Mouse (Mus musculus) erythroblast, adult 5-6 weeks (primary cell): ENCODE results near the gene Adgrg3. TPM values are rescaled to one million over a fixed set of nuclear protein-coding genes. Genes with fewer than 3 reads are reported as not detected.

Source experiments
- ATAC-seq: replicated peaks from 2 replicates; pipeline ENCODE4 v1.8.0; 2016; ENCODE audit warnings: moderate number of reproducible peaks, mild to moderate bottlenecking, moderate TSS enrichment, inconsistent platforms; ENCODE audit not compliant: poor library complexity, low FRiP score, severe bottlenecking
- total RNA-seq, 2 experiments: library from RNA; stranded (forward) in 1 of 2; stranded (reverse) in 1 of 2; fragments of 150-400 nt in 1 of 2; fragments of 200-764, 138-1000 nt in 1 of 2; gene quantifications; 2 replicates each; pipeline versions ENCODE4 v1.2.3 to v1.2.4; 2015 to 2017; ENCODE audit warnings: low replicate concordance in 2 of 2

Adgrg3 gene
- total RNA-seq, 2 experiments from 2014 or later = 30.9 to 34.9 TPM

DNA sequence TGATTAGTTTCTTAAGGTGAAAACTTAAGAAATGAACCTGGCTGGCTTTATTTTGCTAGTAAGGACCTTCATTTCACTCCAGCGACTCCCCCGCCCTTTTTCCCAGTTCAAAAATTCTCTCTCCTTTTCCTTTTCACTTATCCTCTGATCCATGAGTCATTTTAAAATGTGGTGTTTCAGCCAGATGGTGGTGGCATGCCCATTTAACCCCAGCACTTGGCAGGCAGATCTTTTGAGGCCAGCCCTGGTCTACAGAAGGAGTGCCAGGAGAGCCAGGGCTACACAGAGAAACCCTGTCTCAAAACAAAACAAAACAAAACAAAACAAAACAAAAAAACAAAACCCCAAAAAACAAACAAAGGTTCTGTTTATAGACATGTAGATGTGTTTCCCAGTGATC lies 47.0 kb downstream of the Adgrg3 start:
- ATAC-seq = no peak

- peak; percentile 77 for ATAC-seq
These were observed 50.1 kb downstream of the Adgrg3 start for GRCm38 (mm10) chr8:95067582-95067981.

GRCm38 (mm10) chr8:95075504-95075903 lies 58.0 kb downstream of the Adgrg3 start:
- no peak for ATAC-seq

GRCm38 (mm10) chr8:95076151-95076550 lies 58.7 kb downstream of the Adgrg3 start:
- no peak for ATAC-seq

GRCm38 (mm10) chr8:95078055-95078454 lies 60.6 kb downstream of the Adgrg3 start:
- no peak for ATAC-seq

GRCm38 (mm10) chr8:95079305-95079704 lies 61.8 kb downstream of the Adgrg3 start:
- ATAC-seq = no peak

GRCm38 (mm10) chr8:95080381-95081341 lies 63.2 kb downstream of the Adgrg3 start, which contains the start of gene Katnb1:
Gene Katnb1, plus strand, starts transcription at chr8:95081186.
- ATAC-seq = peak; percentile 87

DNA sequence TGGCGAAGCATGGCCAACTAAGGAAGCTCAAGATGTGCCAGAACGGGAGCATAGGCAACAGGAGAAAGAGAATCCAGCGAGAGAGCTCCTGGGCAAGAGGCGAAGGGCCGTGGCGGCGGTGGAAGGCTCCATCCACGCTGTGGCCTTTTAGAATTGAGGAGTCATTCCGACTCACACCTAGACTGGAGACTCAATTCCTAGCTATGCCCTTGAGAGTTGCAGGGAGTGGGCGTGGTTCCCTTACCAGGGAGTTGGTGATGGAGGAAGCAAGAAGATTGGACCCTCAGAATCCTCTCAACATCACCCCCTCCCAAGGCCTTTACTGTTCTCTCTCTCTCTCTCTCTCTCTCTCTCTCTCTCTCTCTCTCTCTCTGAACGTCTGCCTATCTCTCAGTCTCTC lies 64.2 kb downstream of the Adgrg3 start:
- peak; percentile 14 for ATAC-seq

- ATAC-seq = no peak
These were observed 66.8 kb downstream of the Adgrg3 start for GRCm38 (mm10) chr8:95084261-95084660.

- ATAC-seq = no peak
These were observed 67.4 kb downstream of the Adgrg3 start for GRCm38 (mm10) chr8:95084744-95085431.

GRCm38 (mm10) chr8:95085432-95086141 lies 68.1 kb downstream of the Adgrg3 start:
- ATAC-seq = no peak

DNA sequence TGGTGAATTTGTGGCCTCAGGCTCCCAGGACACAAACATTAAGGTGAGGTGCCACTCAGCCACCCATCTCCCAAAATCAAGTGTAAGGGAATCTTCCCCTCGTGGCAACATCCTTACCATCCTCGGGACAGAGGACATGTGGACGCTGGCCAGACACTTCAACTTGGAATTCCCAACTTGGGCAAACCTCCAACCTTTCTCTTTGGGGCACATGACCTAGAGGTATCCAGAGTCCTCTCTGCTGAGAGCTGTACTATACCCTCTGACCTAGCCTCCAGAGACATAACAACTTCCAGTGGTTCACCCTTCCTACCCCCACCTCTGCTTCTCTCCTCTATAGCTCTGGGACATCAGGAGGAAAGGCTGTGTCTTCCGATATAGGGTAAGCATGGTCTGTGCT lies 76.1 kb downstream of the Adgrg3 start:
- no peak for ATAC-seq

Other genes starting within 250 kb of the Adgrg3 start
- 0.63 TPM in 1 of 2 replicates, not detected in the other for gene Cx3cl1, start 245.7 kb upstream of the Adgrg3 start, total RNA-seq (2015; ENCODE audit: low replicate concordance)
- gene Cx3cl1, start 245.7 kb upstream of the Adgrg3 start, total RNA-seq (2017; ENCODE audit: low replicate concordance) = 0.77 and 2.4 TPM in 2 replicates
- gene Ccl17, start 207.2 kb upstream of the Adgrg3 start, total RNA-seq (2015; ENCODE audit: low replicate concordance) = not detected in 2 replicates
- gene Ccl17, start 207.2 kb upstream of the Adgrg3 start, total RNA-seq (2017; ENCODE audit: low replicate concordance) = 0.77 TPM in 1 of 2 replicates, not detected in the other
- gene Coq9, start 179.4 kb upstream of the Adgrg3 start, total RNA-seq (2015; ENCODE audit: low replicate concordance) = 4.4 and 10.7 TPM in 2 replicates
- gene Coq9, start 179.4 kb upstream of the Adgrg3 start, total RNA-seq (2017; ENCODE audit: low replicate concordance) = 27.3 and 54.5 TPM in 2 replicates
- 16.7 and 30.3 TPM in 2 replicates for gene Ciapin1, start 179.3 kb upstream of the Adgrg3 start, total RNA-seq (2015; ENCODE audit: low replicate concordance)
- gene Ciapin1, start 179.3 kb upstream of the Adgrg3 start, total RNA-seq (2017; ENCODE audit: low replicate concordance) = 27.0 and 27.2 TPM in 2 replicates
- gene Polr2c, start 160.2 kb upstream of the Adgrg3 start, total RNA-seq (2015; ENCODE audit: low replicate concordance) = 29.8 and 37.4 TPM in 2 replicates
- gene Polr2c, start 160.2 kb upstream of the Adgrg3 start, total RNA-seq (2017; ENCODE audit: low replicate concordance) = 26.9 and 36.0 TPM in 2 replicates
- 1.2 and 1.5 TPM in 2 replicates for gene Dok4, start 141.4 kb upstream of the Adgrg3 start, total RNA-seq (2015; ENCODE audit: low replicate concordance)
- 4.0 and 6.0 TPM in 2 replicates for gene Dok4, start 141.4 kb upstream of the Adgrg3 start, total RNA-seq (2017; ENCODE audit: low replicate concordance)
- not detected in 2 replicates for gene Ccdc102a, start 99.6 kb upstream of the Adgrg3 start, total RNA-seq (2015; ENCODE audit: low replicate concordance)
- gene Ccdc102a, start 99.6 kb upstream of the Adgrg3 start, total RNA-seq (2017; ENCODE audit: low replicate concordance) = 1.3 and 1.4 TPM in 2 replicates
- gene Adgrg5, start 94.0 kb upstream of the Adgrg3 start, total RNA-seq (2015; ENCODE audit: low replicate concordance) = 0.19 and 1.0 TPM in 2 replicates
- gene Adgrg5, start 94.0 kb upstream of the Adgrg3 start, total RNA-seq (2017; ENCODE audit: low replicate concordance) = 0.85 TPM in 1 of 2 replicates, not detected in the other
- 28.2 and 32.1 TPM in 2 replicates for gene Adgrg1, start 42.9 kb upstream of the Adgrg3 start, total RNA-seq (2015; ENCODE audit: low replicate concordance)
- gene Adgrg1, start 42.9 kb upstream of the Adgrg3 start, total RNA-seq (2017; ENCODE audit: low replicate concordance) = 7.1 and 7.5 TPM in 2 replicates
- gene Drc7, start 37.4 kb downstream of the Adgrg3 start, total RNA-seq (2015; ENCODE audit: low replicate concordance) = not detected in 2 replicates
- 1.3 TPM in 1 of 2 replicates, not detected in the other for gene Drc7, start 37.4 kb downstream of the Adgrg3 start, total RNA-seq (2017; ENCODE audit: low replicate concordance)
- gene Katnb1, start 63.5 kb downstream of the Adgrg3 start, total RNA-seq (2015; ENCODE audit: low replicate concordance) = 1.7 and 1.9 TPM in 2 replicates
- gene Katnb1, start 63.5 kb downstream of the Adgrg3 start, total RNA-seq (2017; ENCODE audit: low replicate concordance) = 9.1 and 12.3 TPM in 2 replicates
- 0.96 and 1.0 TPM in 2 replicates for gene Kifc3, start 185.1 kb downstream of the Adgrg3 start, total RNA-seq (2015; ENCODE audit: low replicate concordance)
- 0.51 and 1.1 TPM in 2 replicates for gene Kifc3, start 185.1 kb downstream of the Adgrg3 start, total RNA-seq (2017; ENCODE audit: low replicate concordance)